Mouse (Mus musculus) ovary, adult 18-20 months (tissue): ENCODE measurements around the gene Mamld1.
"Not testable (repeated sequence)": the region's sequence is repeated elsewhere in the genome, so short reads cannot be mapped to it uniquely, and the experiment has no call there.

Source experiments
- DNase-seq: peaks from one replicate; pipeline ENCODE4 v3.0.0; 2022; ENCODE audit warnings: low spot score, mixed read lengths

Gene Mamld1

DNA sequence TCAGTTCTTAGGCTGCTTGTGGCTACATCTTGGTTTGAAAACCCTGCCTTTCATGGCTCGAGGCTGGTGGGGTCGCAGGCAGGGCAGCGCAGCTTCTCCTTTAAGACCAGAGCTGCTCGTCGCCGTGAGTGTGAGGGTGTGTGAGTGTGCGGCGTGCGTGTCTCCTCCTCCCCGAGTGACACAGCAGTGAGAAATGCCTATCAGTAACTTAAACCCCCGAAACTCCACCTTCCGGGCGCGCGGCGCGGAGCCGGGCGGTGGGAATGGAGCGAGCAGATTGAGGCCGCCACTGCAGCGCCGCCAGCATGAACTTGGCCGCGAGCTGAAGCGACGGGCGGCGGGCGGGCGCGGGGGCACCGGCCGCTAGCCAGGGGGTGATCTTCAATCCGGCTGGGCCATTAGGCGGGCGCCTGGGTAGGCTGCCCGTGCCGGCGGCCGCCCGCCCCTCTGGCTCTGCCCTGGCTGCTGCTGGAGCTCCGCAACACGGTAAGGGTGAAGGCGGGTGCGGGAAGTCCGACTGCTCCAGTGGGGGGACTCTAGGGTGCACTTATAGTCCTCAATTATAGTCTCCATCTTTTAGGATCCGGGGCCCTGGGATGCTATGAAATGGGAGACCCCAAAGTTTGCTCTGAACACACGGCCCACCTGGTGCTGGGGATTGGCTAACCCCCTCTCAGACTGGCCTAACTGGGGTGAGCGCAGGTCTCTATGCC is at the start of gene Mamld1:
Gene Mamld1, plus strand, starts transcription at position 393 of the 713 bp plus-strand sequence.
- peak; percentile 77 for DNase-seq

DNA sequence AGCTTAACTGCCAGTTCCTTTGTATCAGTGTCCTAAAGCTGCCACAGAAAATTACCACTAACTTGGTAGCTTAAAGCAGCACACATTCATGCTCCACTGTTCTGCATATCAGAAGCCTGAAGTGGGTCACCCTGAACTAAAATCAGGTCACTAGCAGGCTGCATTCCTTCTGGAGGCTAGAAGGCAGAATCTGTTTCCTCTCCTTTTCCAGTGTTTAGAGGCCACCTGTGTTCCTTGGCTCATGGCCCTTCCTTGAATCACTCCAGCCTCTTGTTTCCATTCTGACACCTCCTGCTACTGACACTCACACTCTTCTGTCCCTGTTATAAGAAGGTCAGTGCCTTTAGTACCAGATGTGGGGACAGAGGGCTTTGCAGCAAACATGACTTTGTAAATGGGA is 25.3 kb upstream of the Mamld1 start:
- DNase-seq: no peak

- DNase-seq: no peak
Measured at GRCm38 (mm10) chrX:71028007-71028406, 22.0 kb upstream of the Mamld1 start.

GRCm38 (mm10) chrX:71028976-71029375 is 21.1 kb upstream of the Mamld1 start:
- DNase-seq: not testable (repeated sequence)

- no peak for DNase-seq
Measured at GRCm38 (mm10) chrX:71050677-71051311, 738 bp downstream of the Mamld1 start.

GRCm38 (mm10) chrX:71051361-71052114 is 1.5 kb downstream of the Mamld1 start:
- no peak for DNase-seq

GRCm38 (mm10) chrX:71052115-71052478 is 2.0 kb downstream of the Mamld1 start:
- DNase-seq: peak; percentile 63

DNA sequence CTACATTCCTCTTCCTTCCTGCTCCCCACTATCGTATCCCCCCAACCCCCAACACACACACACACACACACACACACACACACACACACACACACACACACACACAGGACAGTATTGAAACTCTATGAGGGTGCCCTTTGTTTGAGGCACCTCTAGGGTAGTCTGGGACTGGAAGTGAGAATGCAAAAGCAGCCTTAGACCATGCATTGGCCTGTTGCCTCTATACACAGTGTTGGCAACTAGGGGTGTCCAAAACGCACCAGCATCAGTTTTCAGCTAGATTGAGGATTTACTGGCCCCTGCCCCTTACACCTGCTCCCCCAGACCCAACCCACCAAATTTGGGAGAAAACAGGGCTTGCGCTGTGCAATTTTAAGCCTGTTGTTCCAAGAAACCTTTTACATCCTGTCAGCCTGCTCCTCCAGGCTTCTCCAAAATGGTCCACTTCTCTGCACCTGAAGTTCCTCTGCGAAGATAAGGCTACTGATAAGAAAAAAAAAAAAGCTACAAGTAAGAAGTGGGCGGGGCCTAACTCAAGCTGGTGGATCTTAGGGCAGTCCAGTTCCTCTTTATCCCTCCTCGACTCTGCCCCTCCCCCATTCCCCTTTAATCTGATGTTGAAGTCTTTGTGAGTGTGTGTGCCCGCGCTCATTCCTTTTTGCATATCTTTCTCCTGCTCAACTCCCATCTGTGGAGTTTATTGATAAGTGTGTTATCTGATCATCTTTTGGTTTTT is 2.6 kb downstream of the Mamld1 start:
- DNase-seq: no peak

GRCm38 (mm10) chrX:71053246-71053645 is 3.2 kb downstream of the Mamld1 start:
- no peak for DNase-seq

DNA sequence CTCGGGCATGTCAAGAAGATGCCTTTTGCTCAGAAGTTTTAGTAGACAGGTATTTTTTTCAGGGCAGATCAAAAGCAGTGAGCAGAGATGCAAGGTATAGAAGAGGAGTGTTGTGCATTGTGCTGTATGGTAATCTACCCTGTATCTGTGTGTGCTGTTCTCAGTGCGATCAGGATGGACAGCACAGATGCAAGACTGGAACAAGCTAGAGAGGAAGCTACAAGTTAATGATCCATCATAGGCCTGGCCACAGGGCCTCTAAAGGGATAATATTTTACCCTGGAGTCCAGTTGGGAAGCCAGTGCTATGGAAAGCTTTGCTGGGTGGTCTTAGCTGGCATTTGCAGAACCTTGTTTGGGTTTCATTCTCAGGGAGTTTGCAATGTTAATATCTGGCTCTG is 6.9 kb downstream of the Mamld1 start:
- DNase-seq: no peak

DNA sequence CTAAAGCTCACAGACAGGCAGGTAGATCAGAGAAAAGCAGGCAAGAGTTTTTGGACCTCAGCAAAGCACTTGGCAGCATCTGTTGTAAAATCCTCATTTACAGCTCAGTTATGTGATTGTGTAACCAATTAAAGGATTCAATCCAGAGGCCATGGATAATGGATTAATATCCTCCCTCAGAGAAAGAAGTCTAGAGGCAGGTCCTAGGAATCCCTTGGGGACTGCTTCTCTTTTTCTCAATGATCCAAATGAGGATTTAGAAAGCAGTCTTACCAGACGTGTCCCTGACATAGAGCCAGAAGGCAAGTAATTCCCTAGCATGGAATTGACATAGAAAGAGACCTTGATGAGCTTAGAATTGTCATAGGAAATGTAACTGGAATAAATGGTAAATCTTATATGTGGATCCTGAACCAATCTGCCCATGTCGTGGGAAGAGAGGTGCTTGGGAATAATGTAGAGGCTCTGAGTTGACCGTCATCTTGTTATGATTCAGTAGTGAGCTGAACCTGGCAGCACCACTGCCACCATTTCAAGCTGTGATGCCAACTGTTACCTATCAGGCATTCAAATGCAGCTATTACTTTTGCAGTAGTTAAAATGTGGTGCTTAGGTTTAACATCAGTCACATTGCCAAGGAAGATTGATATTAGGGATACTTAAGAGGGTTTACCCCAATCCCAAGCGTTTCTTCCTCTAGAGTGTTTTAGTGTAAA is 35.2 kb downstream of the Mamld1 start:
- DNase-seq: no peak

GRCm38 (mm10) chrX:71087370-71088079 is 37.5 kb downstream of the Mamld1 start:
- DNase-seq: no peak

DNA sequence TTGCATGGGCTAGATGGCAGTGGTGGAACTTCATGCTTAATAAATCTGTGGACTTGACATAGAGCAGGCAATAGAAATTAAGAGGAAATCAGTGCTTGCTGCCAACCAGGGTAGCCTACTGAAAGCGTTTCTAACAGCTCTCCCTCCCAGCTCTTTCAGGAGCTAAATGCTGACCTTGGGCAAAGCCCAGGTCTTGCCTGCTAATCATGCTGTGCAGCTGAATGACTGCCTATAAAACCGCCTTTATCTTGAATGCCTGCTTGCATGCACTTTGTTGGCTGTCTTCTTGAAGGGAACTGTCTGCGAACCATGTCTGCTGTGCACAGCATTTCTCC is 38.0 kb downstream of the Mamld1 start:
- DNase-seq: no peak

- DNase-seq: no peak
Measured at GRCm38 (mm10) chrX:71105820-71106219, 55.8 kb downstream of the Mamld1 start.

GRCm38 (mm10) chrX:71106392-71106791 is 56.3 kb downstream of the Mamld1 start:
- peak; percentile 55 for DNase-seq

GRCm38 (mm10) chrX:71108056-71108735 is 58.1 kb downstream of the Mamld1 start:
- DNase-seq: no peak

DNA sequence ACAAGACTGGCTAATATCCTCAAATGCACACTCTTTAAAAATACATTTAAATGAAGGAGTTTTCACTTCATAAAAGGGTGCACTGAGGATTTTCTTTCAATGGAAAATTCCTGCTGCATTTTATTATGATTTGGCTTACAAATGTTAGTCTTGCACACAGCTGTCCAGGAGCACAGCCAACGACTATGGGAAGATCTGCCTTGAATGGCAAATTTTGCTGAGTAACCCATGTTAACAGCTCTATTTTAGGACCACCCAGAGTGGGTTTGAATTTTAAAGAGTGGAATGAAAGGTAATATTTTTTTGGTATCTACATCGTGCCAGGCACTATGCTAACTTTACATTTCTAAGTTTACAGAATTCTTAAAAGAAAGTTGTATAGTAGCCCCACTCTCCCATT is 60.3 kb downstream of the Mamld1 start:
- DNase-seq: no peak

DNA sequence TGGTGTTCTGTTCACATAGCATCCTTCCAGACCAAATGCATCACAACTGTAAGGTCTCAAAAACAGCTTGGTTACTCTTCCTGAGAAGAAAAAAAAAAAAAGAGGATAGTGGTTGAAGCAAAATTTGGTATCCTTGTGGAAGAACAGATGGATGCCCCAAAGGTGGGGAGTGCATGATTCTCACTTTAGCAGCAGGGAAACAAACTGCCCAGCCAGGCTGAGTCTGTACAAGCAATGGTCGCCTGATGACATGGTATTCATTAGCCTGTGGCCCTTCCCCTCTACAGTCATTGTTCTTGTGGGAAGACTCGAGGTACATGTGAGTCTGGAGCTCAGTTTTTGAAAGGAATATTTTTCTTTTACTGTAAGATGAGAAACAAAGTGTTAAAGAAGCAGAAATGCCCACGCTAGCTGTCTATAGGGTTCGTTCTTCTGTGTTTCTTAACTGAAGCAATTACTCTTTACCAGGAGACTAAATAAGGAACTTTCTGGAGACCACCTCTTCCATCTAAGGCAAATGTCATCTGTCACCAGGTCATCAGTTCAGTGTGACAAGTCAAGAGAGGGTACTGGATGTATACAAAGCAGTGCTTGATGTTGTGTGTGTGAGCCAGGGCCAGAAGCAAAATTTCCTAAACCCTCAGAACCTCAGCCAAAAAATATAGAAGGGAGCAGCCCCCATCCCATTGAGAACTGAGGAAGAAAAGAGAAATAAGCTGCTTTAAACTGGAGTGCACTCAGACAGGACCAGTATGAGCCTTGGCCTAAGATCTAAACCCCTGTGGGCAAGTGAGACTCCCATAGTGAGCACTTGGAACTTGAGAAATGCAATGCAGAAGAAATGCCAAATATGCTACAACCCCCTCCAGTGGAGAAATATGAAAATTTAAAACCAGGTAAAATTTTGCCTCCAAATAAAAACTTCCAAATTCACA is 72.6 kb downstream of the Mamld1 start:
- DNase-seq: no peak

GRCm38 (mm10) chrX:71125013-71125412 is 75.0 kb downstream of the Mamld1 start:
- DNase-seq: no peak

GRCm38 (mm10) chrX:71131464-71131863 is 81.4 kb downstream of the Mamld1 start:
- no peak for DNase-seq
